Mouse (Mus musculus) megakaryocyte, embryonic 14.5 days (primary cell): ENCODE data around the gene Jhy.

Experiments
- FLI1 ChIP-seq: IDR thresholded peaks from 2 replicates; pipeline ENCODE4 v1.6.1; 2012; ENCODE audit warnings: low read length, inconsistent platforms, mixed read lengths
- GATA1 ChIP-seq: IDR thresholded peaks from 3 replicates; pipeline ENCODE4 v1.6.1; 2012; ENCODE audit warnings: mixed read lengths, low read length, inconsistent platforms, borderline replicate concordance

- TF ChIP-seq GATA1 = no peak
- no peak for TF ChIP-seq FLI1
These were observed 86.1 kb downstream of the Jhy start for GRCm38 (mm10) chr9:40877881-40878235.
